Mouse (Mus musculus): ENCODE measurements around the gene Nomo1. TPM values are rescaled to one million over a fixed set of nuclear protein-coding genes. Genes with fewer than 3 reads are reported as not detected.
A peak's percentile ranks its signal among the peaks of the same experiment; 100 is the strongest.

The Nomo1 gene
- polyA plus RNA-seq, 1 experiment = 53.1 TPM

- Histone ChIP-seq H3K36me3 (ENCODE audit: control insufficient read depth, insufficient read depth, low read length) (peaks cover 63% of the 10 kb centered on the region), H3K4me1 (ENCODE audit: control insufficient read depth, insufficient read depth, insufficient read length, low read length) (peaks cover 25% of the 10 kb centered on the region), H3K4me3 (ENCODE audit: low read depth, low read length) (no peak overlapping the region), H3K27ac (ENCODE audit: insufficient read depth, low read depth, low read length) (0 out of 2 replicates have a peak overlapping the region, but pooled peaks have one; percentile 26), H3K27me3 (ENCODE audit: control insufficient read depth, insufficient read depth, low read length) (no peaks in the 10 kb centered on the region)
- 63% methylated on average over 10 of the region's 10 CpGs for WGBS
- TF ChIP-seq POLR2A (IDR thresholded peaks at IDR 0.05; ENCODE audit: low read depth, low read length) (no peak), CTCF (IDR thresholded peaks at IDR 0.05; ENCODE audit: extremely low read depth, insufficient read length, insufficient replicate concordance, low read depth, low read length) (no peak)
These were observed 10.6 kb downstream of the Nomo1 start for GRCm38 (mm10) chr7:46044106-46044505.

- Histone ChIP-seq H3K27me3 (ENCODE audit: control insufficient read depth, insufficient read depth, low read length) (no peaks in the 10 kb centered on the region), H3K36me3 (ENCODE audit: control insufficient read depth, insufficient read depth, low read length) (peaks cover 62% of the 10 kb centered on the region), H3K27ac (ENCODE audit: insufficient read depth, low read depth, low read length) (no peak overlapping the region), H3K4me3 (ENCODE audit: low read depth, low read length) (no peak overlapping the region), H3K4me1 (ENCODE audit: control insufficient read depth, insufficient read depth, insufficient read length, low read length) (peaks cover 21% of the 10 kb centered on the region)
- 83% methylated on average over 11 of the region's 11 CpGs for WGBS
- TF ChIP-seq CTCF (IDR thresholded peaks at IDR 0.05; ENCODE audit: extremely low read depth, insufficient read length, insufficient replicate concordance, low read depth, low read length) (no peak), POLR2A (IDR thresholded peaks at IDR 0.05; ENCODE audit: low read depth, low read length) (no peak)
These were observed 12.4 kb downstream of the Nomo1 start for GRCm38 (mm10) chr7:46045882-46046281.

GRCm38 (mm10) chr7:46047873-46048562, 14.5 kb downstream of the Nomo1 start:
- H3K27me3 ChIP-seq (ENCODE audit: control insufficient read depth, insufficient read depth, low read length) = no peaks in the 10 kb centered on the region
- TF ChIP-seq CTCF (IDR thresholded peaks at IDR 0.05; ENCODE audit: extremely low read depth, insufficient read length, insufficient replicate concordance, low read depth, low read length) (no peak), POLR2A (IDR thresholded peaks at IDR 0.05; ENCODE audit: low read depth, low read length) (no peak)
- H3K4me1 ChIP-seq (ENCODE audit: control insufficient read depth, insufficient read depth, insufficient read length, low read length) = peaks cover 19% of the 10 kb centered on the region
- 24% methylated on average over 13 of the region's 13 CpGs for WGBS
- H3K27ac ChIP-seq (ENCODE audit: insufficient read depth, low read depth, low read length) = peak overlapping the region; percentile 88
- no peak overlapping the region for H3K4me3 ChIP-seq (ENCODE audit: low read depth, low read length)
- H3K36me3 ChIP-seq (ENCODE audit: control insufficient read depth, insufficient read depth, low read length) = peaks cover 54% of the 10 kb centered on the region

GRCm38 (mm10) chr7:46049981-46050380, 16.5 kb downstream of the Nomo1 start:
- 94% methylated on average over 7 of the region's 7 CpGs for WGBS
- no peaks in the 10 kb centered on the region for H3K27me3 ChIP-seq (ENCODE audit: control insufficient read depth, insufficient read depth, low read length)
- H3K36me3 ChIP-seq (ENCODE audit: control insufficient read depth, insufficient read depth, low read length) = peaks cover 59% of the 10 kb centered on the region
- no peak overlapping the region for H3K27ac ChIP-seq (ENCODE audit: insufficient read depth, low read depth, low read length)
- H3K4me3 ChIP-seq (ENCODE audit: low read depth, low read length) = no peak overlapping the region
- H3K4me1 ChIP-seq (ENCODE audit: control insufficient read depth, insufficient read depth, insufficient read length, low read length) = peaks cover 14% of the 10 kb centered on the region
- TF ChIP-seq CTCF (IDR thresholded peaks at IDR 0.05; ENCODE audit: extremely low read depth, insufficient read length, insufficient replicate concordance, low read depth, low read length) = no peak
- TF ChIP-seq POLR2A (IDR thresholded peaks at IDR 0.05; ENCODE audit: low read depth, low read length) = no peak

GRCm38 (mm10) chr7:46052161-46052821, 18.8 kb downstream of the Nomo1 start:
- Histone ChIP-seq H3K4me3 (ENCODE audit: low read depth, low read length) (no peak overlapping the region), H3K4me1 (ENCODE audit: control insufficient read depth, insufficient read depth, insufficient read length, low read length) (peaks cover 11% of the 10 kb centered on the region), H3K36me3 (ENCODE audit: control insufficient read depth, insufficient read depth, low read length) (peaks cover 61% of the 10 kb centered on the region), H3K27me3 (ENCODE audit: control insufficient read depth, insufficient read depth, low read length) (no peaks in the 10 kb centered on the region), H3K27ac (ENCODE audit: insufficient read depth, low read depth, low read length) (no peak overlapping the region)
- TF ChIP-seq POLR2A (IDR thresholded peaks at IDR 0.05; ENCODE audit: low read depth, low read length) (no peak), CTCF (IDR thresholded peaks at IDR 0.05; ENCODE audit: extremely low read depth, insufficient read length, insufficient replicate concordance, low read depth, low read length) (peak; percentile 33; the same call in 1 of the 2 replicates)
- WGBS = 88% methylated on average over 4 of the region's 4 CpGs

- Histone ChIP-seq H3K4me1 (ENCODE audit: control insufficient read depth, insufficient read depth, insufficient read length, low read length) (peaks cover 2% of the 10 kb centered on the region; the same call in 1 of the 2 replicates), H3K36me3 (ENCODE audit: control insufficient read depth, insufficient read depth, low read length) (peaks cover 71% of the 10 kb centered on the region), H3K4me3 (ENCODE audit: low read depth, low read length) (no peak overlapping the region), H3K27me3 (ENCODE audit: control insufficient read depth, insufficient read depth, low read length) (no peaks in the 10 kb centered on the region), H3K27ac (ENCODE audit: insufficient read depth, low read depth, low read length) (no peak overlapping the region)
- WGBS = 71% methylated on average over 3 of the region's 3 CpGs
- TF ChIP-seq POLR2A (IDR thresholded peaks at IDR 0.05; ENCODE audit: low read depth, low read length) = no peak
- TF ChIP-seq CTCF (IDR thresholded peaks at IDR 0.05; ENCODE audit: extremely low read depth, insufficient read length, insufficient replicate concordance, low read depth, low read length) = no peak
These were observed 20.1 kb downstream of the Nomo1 start for GRCm38 (mm10) chr7:46053566-46053965.

- Histone ChIP-seq H3K36me3 (ENCODE audit: control insufficient read depth, insufficient read depth, low read length) (peaks cover 84% of the 10 kb centered on the region), H3K4me1 (ENCODE audit: control insufficient read depth, insufficient read depth, insufficient read length, low read length) (no peaks in the 10 kb centered on the region), H3K27me3 (ENCODE audit: control insufficient read depth, insufficient read depth, low read length) (no peaks in the 10 kb centered on the region), H3K4me3 (ENCODE audit: low read depth, low read length) (peak overlapping the region; percentile 65), H3K27ac (ENCODE audit: insufficient read depth, low read depth, low read length) (peak overlapping the region; percentile 64)
- TF ChIP-seq CTCF (IDR thresholded peaks at IDR 0.05; ENCODE audit: extremely low read depth, insufficient read length, insufficient replicate concordance, low read depth, low read length) (no peak), POLR2A (IDR thresholded peaks at IDR 0.05; ENCODE audit: low read depth, low read length) (no peak)
- WGBS = 80% methylated on average over 11 of the region's 11 CpGs
These were observed 25.4 kb downstream of the Nomo1 start for GRCm38 (mm10) chr7:46058882-46059281.

Data from small intestine, adult 2 months (tissue).